Mouse (Mus musculus): Measurements from ENCODE around the gene Amer2. TPM values are rescaled to one million over a fixed set of nuclear protein-coding genes. Genes with fewer than 3 reads are reported as not detected.

The Amer2 gene
- polyA plus RNA-seq, 1 experiment from 2014 or later, result 1.1 TPM

DNA sequence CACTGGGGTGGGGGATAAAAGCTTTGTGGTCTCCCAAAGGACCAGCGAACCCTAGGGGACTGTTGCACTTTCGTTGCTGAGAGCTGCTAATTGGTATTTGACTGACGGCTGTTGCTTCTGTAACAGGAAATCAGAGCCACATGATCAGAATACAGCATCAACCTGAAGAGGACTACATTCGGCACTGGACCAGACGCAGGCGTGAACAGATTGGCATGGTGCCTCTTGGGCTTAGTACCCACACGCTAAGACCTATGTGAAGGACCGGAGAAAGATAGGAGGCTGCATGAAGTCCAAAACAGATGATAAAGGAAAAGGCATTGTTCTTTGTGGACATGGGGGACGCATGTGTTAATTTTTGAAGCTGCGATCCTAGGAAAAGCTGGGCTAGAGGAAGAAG lies 4.5 kb downstream of the Amer2 start:
- H3K4me2 ChIP-seq, result peak overlapping the region; percentile 94
- no peaks in the 10 kb centered on the region for H3K36me3 ChIP-seq
- H3K9ac ChIP-seq, result no peak overlapping the region
- peak overlapping the region; percentile 61 for H3K4me3 ChIP-seq
- WGBS, result 31% methylated on average over 10 of the region's 10 CpGs
- peaks cover 47% of the 10 kb centered on the region for H3K27me3 ChIP-seq (replicated peaks)
- ATAC-seq (ENCODE audit: insufficient number of reproducible peaks, low FRiP score), result no peak
- H3K9me3 ChIP-seq (replicated peaks), result no peaks in the 10 kb centered on the region
- H3K4me1 ChIP-seq (replicated peaks), result no peaks in the 10 kb centered on the region
- H3K27ac ChIP-seq (ENCODE audit: poor library complexity, severe bottlenecking), result no peak overlapping the region

DNA sequence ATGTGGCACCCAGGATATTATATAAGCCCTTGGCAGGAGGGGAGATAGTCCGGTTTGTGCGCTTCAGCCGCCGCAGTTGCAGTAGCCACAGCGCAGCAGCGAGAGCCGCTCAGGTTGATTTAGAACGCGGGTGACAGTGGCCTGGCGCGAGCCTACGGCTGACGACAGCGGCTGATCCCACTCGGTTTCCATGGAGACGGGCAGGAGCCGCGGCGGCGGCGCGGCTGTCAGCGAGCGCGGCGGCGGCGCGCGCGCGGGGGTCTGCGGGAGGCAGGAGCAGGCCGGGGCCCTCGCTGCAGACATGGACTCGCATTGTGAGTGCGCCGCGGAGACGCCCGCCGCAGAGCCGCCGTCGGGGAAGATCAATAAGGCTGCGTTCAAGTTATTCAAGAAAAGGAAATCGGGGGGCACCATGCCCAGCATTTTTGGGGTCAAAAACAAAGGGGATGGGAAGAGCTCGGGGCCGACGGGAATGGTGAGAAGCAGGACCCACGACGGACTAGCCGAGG lies 5.1 kb downstream of the Amer2 start:
- peak overlapping the region; percentile 94 for H3K4me2 ChIP-seq
- peak; percentile 22; the same call in 1 of the 2 replicates for ATAC-seq (ENCODE audit: insufficient number of reproducible peaks, low FRiP score)
- under 1% methylated on average over 53 of the region's 53 CpGs for WGBS
- H3K27ac ChIP-seq (ENCODE audit: poor library complexity, severe bottlenecking), result no peak overlapping the region
- peak overlapping the region; percentile 71 for H3K9ac ChIP-seq
- no peaks in the 10 kb centered on the region for H3K4me1 ChIP-seq (replicated peaks)
- no peaks in the 10 kb centered on the region for H3K9me3 ChIP-seq (replicated peaks)
- H3K27me3 ChIP-seq (replicated peaks), result peaks cover 44% of the 10 kb centered on the region
- no peaks in the 10 kb centered on the region for H3K36me3 ChIP-seq
- H3K4me3 ChIP-seq, result peak overlapping the region; percentile 61

DNA sequence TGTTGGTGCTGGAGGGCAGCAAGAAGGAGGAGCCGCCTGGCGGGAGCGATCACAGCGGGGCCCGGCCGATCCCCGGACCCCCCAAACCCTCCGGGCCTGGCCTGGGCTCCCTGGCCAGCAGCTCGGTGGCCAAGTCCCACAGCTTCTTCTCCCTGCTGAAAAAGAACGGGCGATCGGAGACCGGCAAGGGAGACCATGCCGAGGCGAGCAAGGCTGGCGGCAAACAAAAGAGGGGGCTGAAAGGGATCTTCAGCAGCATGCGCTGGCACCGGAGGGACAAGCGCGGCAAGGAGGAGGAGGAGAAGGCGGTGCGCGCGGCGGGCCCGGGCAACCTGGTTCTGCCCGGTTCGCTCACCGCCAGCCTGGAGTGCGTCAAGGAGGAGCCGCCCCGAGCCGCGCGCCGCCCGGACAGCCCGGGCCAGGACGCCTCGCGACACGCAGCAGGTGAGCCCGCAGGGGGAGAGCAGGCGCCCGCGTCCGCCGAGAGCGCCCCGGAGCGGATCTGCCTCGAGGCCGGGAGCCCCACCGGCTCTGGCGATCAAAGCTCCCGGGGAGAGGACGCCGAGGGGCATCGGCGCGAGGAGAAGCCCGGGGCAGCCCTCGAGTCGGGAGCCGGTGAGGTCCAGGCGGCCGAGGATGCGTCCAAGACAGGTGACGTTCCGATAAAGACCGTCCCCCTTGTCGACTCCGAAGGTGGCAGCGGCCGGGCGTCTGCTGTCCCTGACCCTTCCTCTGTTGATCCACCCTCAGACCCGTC lies 5.7 kb downstream of the Amer2 start:
- Histone ChIP-seq H3K9ac (peak overlapping the region; percentile 71), H3K36me3 (no peaks in the 10 kb centered on the region), H3K9me3 (replicated peaks) (no peaks in the 10 kb centered on the region), H3K4me2 (peak overlapping the region; percentile 94), H3K27me3 (replicated peaks) (peaks cover 39% of the 10 kb centered on the region), H3K4me3 (peak overlapping the region; percentile 61), H3K27ac (ENCODE audit: poor library complexity, severe bottlenecking) (no peak overlapping the region), H3K4me1 (replicated peaks) (no peaks in the 10 kb centered on the region)
- peak; percentile 61; the same call in 1 of the 2 replicates for ATAC-seq (ENCODE audit: insufficient number of reproducible peaks, low FRiP score)
- WGBS, result under 1% methylated on average over 77 of the region's 77 CpGs

DNA sequence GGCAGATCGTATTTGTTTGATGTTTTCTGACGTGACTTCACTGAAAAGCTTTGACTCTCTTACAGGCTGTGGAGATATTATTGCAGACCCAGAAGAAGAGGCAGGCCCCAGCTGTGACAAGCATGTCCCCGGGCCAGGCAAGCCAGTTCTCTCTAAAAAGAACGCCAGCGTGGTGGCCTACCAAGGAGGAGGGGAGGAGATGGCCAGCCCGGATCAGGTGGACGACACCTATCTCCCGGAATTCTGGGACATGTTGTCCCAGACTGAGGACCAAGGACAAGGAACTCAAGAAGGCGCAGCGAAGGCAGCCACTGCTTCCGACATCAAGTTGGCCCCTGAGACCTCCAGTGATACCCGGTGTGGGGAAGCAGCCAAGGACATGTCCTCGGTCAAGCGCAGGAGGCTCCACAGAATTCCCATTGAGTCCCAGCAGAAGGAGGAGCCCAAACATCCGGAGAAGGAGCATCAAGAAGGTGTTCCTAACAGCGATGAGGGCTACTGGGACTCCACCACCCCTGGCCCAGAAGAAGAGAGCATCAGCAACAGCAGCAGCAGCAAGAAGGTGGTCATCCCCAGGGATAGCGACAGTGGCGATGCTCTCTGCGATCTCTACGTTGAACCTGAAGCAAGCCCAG lies 6.4 kb downstream of the Amer2 start:
- Histone ChIP-seq H3K27me3 (replicated peaks) (peaks cover 33% of the 10 kb centered on the region), H3K9ac (no peak overlapping the region)
- WGBS, result 50% methylated on average over 20 of the region's 20 CpGs

DNA sequence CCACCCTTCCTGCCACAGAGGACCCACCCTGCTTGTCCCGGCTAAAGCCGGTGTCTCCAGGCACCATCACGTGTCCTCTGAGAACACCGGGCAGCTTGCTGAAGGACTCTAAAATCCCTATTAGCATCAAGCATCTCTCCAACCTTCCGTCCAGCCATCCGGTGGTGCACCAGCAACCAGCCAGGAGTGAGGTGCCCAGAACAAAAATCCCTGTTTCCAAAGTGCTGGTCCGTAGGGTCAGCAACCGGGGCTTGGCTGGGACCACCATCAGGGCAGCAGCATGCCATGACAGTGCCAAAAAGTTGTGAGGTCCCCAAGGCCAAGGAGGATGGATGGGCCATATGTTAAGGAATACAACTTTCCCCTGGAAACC lies 6.9 kb downstream of the Amer2 start:
- H3K9ac ChIP-seq, result no peak overlapping the region
- ATAC-seq (ENCODE audit: insufficient number of reproducible peaks, low FRiP score), result no peak
- WGBS, result 84% methylated on average over 8 of the region's 8 CpGs

More for the DNA sequence above, 6.4 kb downstream of the Amer2 start:
- Histone ChIP-seq H3K4me1 (replicated peaks) (no peaks in the 10 kb centered on the region), H3K36me3 (no peaks in the 10 kb centered on the region), H3K9me3 (replicated peaks) (no peaks in the 10 kb centered on the region), H3K27ac (ENCODE audit: poor library complexity, severe bottlenecking) (no peak overlapping the region), H3K4me3 (peak overlapping the region; percentile 61), H3K4me2 (peak overlapping the region; percentile 94)
- ATAC-seq (ENCODE audit: insufficient number of reproducible peaks, low FRiP score), result no peak

DNA sequence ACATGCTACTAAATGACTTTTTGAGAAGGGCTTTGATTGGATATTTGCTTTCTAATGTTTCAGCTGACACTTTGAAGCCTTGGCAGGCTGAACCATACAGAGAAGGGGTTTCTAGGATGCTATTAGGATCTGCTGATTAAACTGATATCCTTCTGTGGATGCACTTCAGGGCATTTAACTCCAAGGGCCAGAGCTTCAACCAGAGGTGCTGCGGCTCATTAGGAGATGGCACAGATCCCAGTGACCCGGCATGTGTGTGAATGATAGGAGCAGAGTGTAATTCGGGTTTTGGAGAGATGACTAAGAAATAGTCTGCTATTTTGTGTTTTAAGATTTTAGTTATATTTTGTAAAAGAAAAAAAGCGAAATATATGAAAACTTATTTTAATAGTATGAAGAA lies 8.6 kb downstream of the Amer2 start:
- no peak for ATAC-seq (ENCODE audit: insufficient number of reproducible peaks, low FRiP score)
- 62% methylated on average over 4 of the region's 4 CpGs for WGBS

More for the DNA sequence above, 6.9 kb downstream of the Amer2 start:
- Histone ChIP-seq H3K4me3 (no peak overlapping the region), H3K27me3 (replicated peaks) (peaks cover 33% of the 10 kb centered on the region), H3K27ac (ENCODE audit: poor library complexity, severe bottlenecking) (no peak overlapping the region), H3K4me2 (no peak overlapping the region), H3K36me3 (no peaks in the 10 kb centered on the region), H3K4me1 (replicated peaks) (no peaks in the 10 kb centered on the region), H3K9me3 (replicated peaks) (no peaks in the 10 kb centered on the region)

DNA sequence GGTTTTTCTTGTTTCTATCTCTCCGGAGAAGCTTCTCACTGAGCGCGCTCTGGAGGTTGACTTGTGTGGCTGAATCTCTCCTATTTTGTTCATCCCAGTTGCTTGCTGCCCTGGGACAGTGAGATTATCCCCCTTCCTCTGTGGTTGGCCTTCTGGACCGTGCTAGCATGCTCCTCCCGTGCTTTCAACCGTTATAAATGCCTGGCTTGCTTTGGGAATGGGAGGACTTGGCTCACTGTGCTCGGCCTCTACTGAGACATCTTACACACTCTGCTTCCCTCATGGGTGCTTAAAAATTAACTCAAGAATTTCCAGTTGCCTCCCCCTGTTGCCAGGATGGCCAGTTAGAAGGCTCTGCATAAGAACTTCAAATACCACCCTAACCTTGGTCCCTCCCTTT lies 10.8 kb downstream of the Amer2 start:
- Histone ChIP-seq H3K9me3 (replicated peaks) (no peaks in the 10 kb centered on the region), H3K9ac (no peak overlapping the region), H3K27ac (ENCODE audit: poor library complexity, severe bottlenecking) (no peak overlapping the region), H3K4me2 (no peak overlapping the region), H3K27me3 (replicated peaks) (peaks cover 12% of the 10 kb centered on the region), H3K4me3 (no peak overlapping the region), H3K36me3 (no peaks in the 10 kb centered on the region), H3K4me1 (replicated peaks) (no peaks in the 10 kb centered on the region)
- 76% methylated on average over 7 of the region's 7 CpGs for WGBS
- no peak for ATAC-seq (ENCODE audit: insufficient number of reproducible peaks, low FRiP score)

More for the DNA sequence above, 8.6 kb downstream of the Amer2 start:
- no peak overlapping the region for H3K4me3 ChIP-seq
- no peak overlapping the region for H3K27ac ChIP-seq (ENCODE audit: poor library complexity, severe bottlenecking)
- no peaks in the 10 kb centered on the region for H3K9me3 ChIP-seq (replicated peaks)
- H3K27me3 ChIP-seq (replicated peaks), result peaks cover 27% of the 10 kb centered on the region
- H3K36me3 ChIP-seq, result no peaks in the 10 kb centered on the region
- H3K9ac ChIP-seq, result no peak overlapping the region
- H3K4me2 ChIP-seq, result no peak overlapping the region
- H3K4me1 ChIP-seq (replicated peaks), result no peaks in the 10 kb centered on the region

DNA sequence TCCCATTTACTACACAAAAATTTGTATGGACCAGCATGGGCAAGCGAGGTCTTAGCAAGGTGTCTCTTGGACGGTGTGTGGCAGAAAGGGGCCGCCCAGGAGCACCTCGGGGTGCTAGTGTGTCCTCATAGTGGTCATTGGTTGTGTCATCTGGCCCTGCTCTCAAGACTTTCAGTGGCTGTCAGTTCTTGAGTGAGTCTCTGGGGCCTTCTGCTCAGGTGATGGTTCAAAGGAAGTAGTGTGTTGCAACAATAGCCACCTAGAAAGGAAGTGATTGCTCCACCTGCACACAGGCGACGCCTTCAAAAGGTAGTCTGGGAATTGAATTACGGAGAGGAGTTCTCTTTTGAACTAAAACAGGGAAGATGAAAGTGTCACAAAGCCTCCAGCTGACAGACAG lies 11.2 kb downstream of the Amer2 start:
- no peaks in the 10 kb centered on the region for H3K36me3 ChIP-seq
- no peak overlapping the region for H3K27ac ChIP-seq (ENCODE audit: poor library complexity, severe bottlenecking)
- no peak overlapping the region for H3K4me3 ChIP-seq
- H3K9me3 ChIP-seq (replicated peaks), result no peaks in the 10 kb centered on the region
- no peak overlapping the region for H3K9ac ChIP-seq
- no peak overlapping the region for H3K4me2 ChIP-seq
- peaks cover 11% of the 10 kb centered on the region for H3K27me3 ChIP-seq (replicated peaks)
- 80% methylated on average over 7 of the region's 7 CpGs for WGBS
- no peak for ATAC-seq (ENCODE audit: insufficient number of reproducible peaks, low FRiP score)
- no peaks in the 10 kb centered on the region for H3K4me1 ChIP-seq (replicated peaks)

DNA sequence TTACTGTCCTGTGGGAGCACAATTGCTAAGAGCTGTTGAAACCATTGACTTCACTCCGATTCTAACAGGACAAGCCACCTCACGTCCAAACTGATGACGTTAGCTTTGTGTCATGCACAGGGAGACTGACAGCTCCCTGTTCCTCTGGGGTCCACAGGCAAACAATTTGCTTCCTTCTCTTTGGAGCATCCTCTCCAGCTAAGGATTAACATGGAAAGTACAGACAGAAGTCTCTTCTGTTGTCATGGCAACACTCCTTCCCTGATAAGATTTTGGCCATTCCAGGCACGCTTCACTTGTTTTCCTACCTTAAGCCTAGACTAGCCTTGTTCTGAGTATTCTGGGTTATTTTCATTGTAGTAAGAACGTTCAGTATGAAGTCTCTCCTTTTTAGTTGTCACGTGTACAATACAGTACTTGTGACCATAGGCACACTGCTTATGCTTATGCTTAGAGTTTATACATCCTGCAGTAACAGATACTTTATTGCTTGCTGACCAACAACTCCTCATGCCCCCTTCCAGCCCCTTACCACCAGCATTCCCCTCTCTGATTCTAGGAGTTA lies 12.1 kb downstream of the Amer2 start:
- Histone ChIP-seq H3K9me3 (replicated peaks) (no peaks in the 10 kb centered on the region), H3K4me2 (no peak overlapping the region), H3K4me3 (no peak overlapping the region), H3K27me3 (replicated peaks) (peaks cover 2% of the 10 kb centered on the region), H3K9ac (no peak overlapping the region), H3K27ac (ENCODE audit: poor library complexity, severe bottlenecking) (no peak overlapping the region), H3K36me3 (no peaks in the 10 kb centered on the region), H3K4me1 (replicated peaks) (no peaks in the 10 kb centered on the region)
- WGBS, result 46% methylated on average over 6 of the region's 6 CpGs
- no peak for ATAC-seq (ENCODE audit: insufficient number of reproducible peaks, low FRiP score)

DNA sequence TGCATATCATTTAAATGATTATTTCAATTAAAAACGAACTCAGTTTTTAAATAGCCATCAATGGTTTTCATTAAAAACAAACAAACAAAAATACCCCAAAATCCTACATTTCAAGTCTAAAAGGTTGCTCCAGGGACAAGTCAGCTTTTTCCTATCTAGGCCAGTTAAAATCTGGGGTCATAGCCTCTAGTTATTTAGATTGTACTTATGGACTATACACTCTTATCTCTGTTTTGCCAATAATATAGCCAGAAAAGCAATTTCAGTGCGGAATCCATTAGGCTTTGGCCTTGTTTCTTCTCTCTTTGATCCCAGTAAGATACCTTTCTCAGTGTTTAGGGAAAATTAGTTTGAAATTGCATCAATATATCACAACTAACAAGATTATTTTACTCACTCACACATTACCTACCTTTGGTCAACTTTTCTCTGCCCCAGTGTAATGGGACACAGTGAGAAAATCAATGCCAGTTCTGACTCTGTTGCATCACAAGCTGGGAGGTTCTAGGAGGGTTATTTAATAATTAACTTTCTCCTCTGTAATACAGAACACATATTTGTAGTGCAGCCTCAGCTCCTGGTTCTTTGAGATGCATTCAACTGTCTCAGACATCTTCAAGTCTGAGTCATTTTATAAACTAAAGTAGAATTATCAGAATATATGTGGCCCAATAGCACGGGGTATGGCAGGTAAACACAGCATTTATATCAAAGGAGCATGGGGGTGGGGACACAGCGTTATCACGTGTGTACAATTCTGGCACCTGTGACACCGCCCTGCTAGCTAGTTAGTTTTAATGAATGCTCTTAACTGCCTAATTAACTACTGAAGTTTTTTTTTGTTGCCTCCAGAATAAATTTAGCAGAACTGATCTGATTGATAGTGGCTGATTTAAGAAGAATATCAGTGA lies 13.8 kb downstream of the Amer2 start:
- no peaks in the 10 kb centered on the region for H3K36me3 ChIP-seq
- no peak overlapping the region for H3K4me3 ChIP-seq
- no peak overlapping the region for H3K27ac ChIP-seq (ENCODE audit: poor library complexity, severe bottlenecking)
- H3K9me3 ChIP-seq (replicated peaks), result no peaks in the 10 kb centered on the region
- ATAC-seq (ENCODE audit: insufficient number of reproducible peaks, low FRiP score), result no peak
- WGBS, result 79% methylated on average over 6 of the region's 6 CpGs
- no peaks in the 10 kb centered on the region for H3K27me3 ChIP-seq (replicated peaks)
- H3K9ac ChIP-seq, result no peak overlapping the region
- no peak overlapping the region for H3K4me2 ChIP-seq
- no peaks in the 10 kb centered on the region for H3K4me1 ChIP-seq (replicated peaks)
